Mouse (Mus musculus): ENCODE results near the gene Rps9. TPM values are rescaled to one million over a fixed set of nuclear protein-coding genes. Genes with fewer than 3 reads are reported as not detected.
A peak's percentile ranks its signal among the peaks of the same experiment; 100 is the strongest.
"Not testable (repeated sequence)": the region's sequence is repeated elsewhere in the genome, so short reads cannot be mapped to it uniquely, and the experiment has no call there.

The Rps9 gene
- polyA plus RNA-seq, 1 experiment from 2014 or later: 845 TPM

- WGBS: 59% methylated on average over 11 of the region's 11 CpGs
These were observed 2.6 kb downstream of the Rps9 start for GRCm38 (mm10) chr7:3706343-3706934.

GRCm38 (mm10) chr7:3707027-3707426 is 3.2 kb downstream of the Rps9 start:
- peaks cover 20% of the 10 kb centered on the region for H3K4me1 ChIP-seq (ENCODE audit: control insufficient read depth, insufficient read depth, low read length)
- no peak overlapping the region for H3K4me2 ChIP-seq (ENCODE audit: low read depth, low read length)
- ATAC-seq (replicated peaks; ENCODE audit: extremely low read depth, insufficient read depth, low FRiP score): no peak
- H3K27ac ChIP-seq (ENCODE audit: low read length): 0 out of 2 replicates have a peak overlapping the region, but pooled peaks have one; percentile 18
- peaks cover 22% of the 10 kb centered on the region for H3K36me3 ChIP-seq (ENCODE audit: control insufficient read depth, insufficient read depth)
- H3K4me3 ChIP-seq (ENCODE audit: low read length): no peak overlapping the region; the same call in 1 of the 2 replicates
- H3K9ac ChIP-seq (ENCODE audit: low read length): no peak overlapping the region
- no peaks in the 10 kb centered on the region for H3K9me3 ChIP-seq (replicated peaks; ENCODE audit: control insufficient read depth, low read length)
- H3K27me3 ChIP-seq (ENCODE audit: control insufficient read depth, insufficient read depth, low read length): no peaks in the 10 kb centered on the region
- WGBS: 45% methylated on average over 4 of the region's 4 CpGs

More at GRCm38 (mm10) chr7:3706343-3706934, 2.6 kb downstream of the Rps9 start:
- peak overlapping the region; percentile 92 for H3K4me2 ChIP-seq (ENCODE audit: low read depth, low read length)
- H3K36me3 ChIP-seq (ENCODE audit: control insufficient read depth, insufficient read depth): peaks cover 24% of the 10 kb centered on the region
- H3K4me3 ChIP-seq (ENCODE audit: low read length): peak overlapping the region; percentile 89
- H3K27me3 ChIP-seq (ENCODE audit: control insufficient read depth, insufficient read depth, low read length): no peaks in the 10 kb centered on the region
- H3K9me3 ChIP-seq (replicated peaks; ENCODE audit: control insufficient read depth, low read length): no peaks in the 10 kb centered on the region
- peak overlapping the region; percentile 89 for H3K9ac ChIP-seq (ENCODE audit: low read length)
- H3K27ac ChIP-seq (ENCODE audit: low read length): no peak overlapping the region; the same call in 1 of the 2 replicates
- no peak for ATAC-seq (replicated peaks; ENCODE audit: extremely low read depth, insufficient read depth, low FRiP score)
- H3K4me1 ChIP-seq (ENCODE audit: control insufficient read depth, insufficient read depth, low read length): peaks cover 20% of the 10 kb centered on the region

GRCm38 (mm10) chr7:3707568-3708413 is 4.0 kb downstream of the Rps9 start:
- Histone ChIP-seq H3K4me1 (ENCODE audit: control insufficient read depth, insufficient read depth, low read length) (peaks cover 20% of the 10 kb centered on the region), H3K4me2 (ENCODE audit: low read depth, low read length) (no peak overlapping the region), H3K9me3 (replicated peaks; ENCODE audit: control insufficient read depth, low read length) (no peaks in the 10 kb centered on the region), H3K27me3 (ENCODE audit: control insufficient read depth, insufficient read depth, low read length) (no peaks in the 10 kb centered on the region), H3K4me3 (ENCODE audit: low read length) (no peak overlapping the region), H3K9ac (ENCODE audit: low read length) (no peak overlapping the region), H3K27ac (ENCODE audit: low read length) (no peak overlapping the region), H3K36me3 (ENCODE audit: control insufficient read depth, insufficient read depth) (peaks cover 22% of the 10 kb centered on the region)
- no peak for ATAC-seq (replicated peaks; ENCODE audit: extremely low read depth, insufficient read depth, low FRiP score)
- WGBS: 48% methylated on average over 7 of the region's 7 CpGs

- H3K4me2 ChIP-seq (ENCODE audit: low read depth, low read length); H3K27me3 ChIP-seq (ENCODE audit: control insufficient read depth, insufficient read depth, low read length); H3K9me3 ChIP-seq (replicated peaks; ENCODE audit: control insufficient read depth, low read length); H3K9ac ChIP-seq (ENCODE audit: low read length); H3K27ac ChIP-seq (ENCODE audit: low read length); ATAC-seq (replicated peaks; ENCODE audit: extremely low read depth, insufficient read depth, low FRiP score); H3K4me3 ChIP-seq (ENCODE audit: low read length): not testable (repeated sequence)
- Histone ChIP-seq H3K36me3 (ENCODE audit: control insufficient read depth, insufficient read depth) (peaks cover 22% of the 10 kb centered on the region), H3K4me1 (ENCODE audit: control insufficient read depth, insufficient read depth, low read length) (peaks cover 20% of the 10 kb centered on the region)
- WGBS: 42% methylated on average over 5 of the region's 5 CpGs
These were observed 4.7 kb downstream of the Rps9 start for GRCm38 (mm10) chr7:3708447-3708980.

- Histone ChIP-seq H3K9me3 (replicated peaks; ENCODE audit: control insufficient read depth, low read length) (no peaks in the 10 kb centered on the region), H3K4me1 (ENCODE audit: control insufficient read depth, insufficient read depth, low read length) (peaks cover 20% of the 10 kb centered on the region), H3K4me2 (ENCODE audit: low read depth, low read length) (no peak overlapping the region), H3K27ac (ENCODE audit: low read length) (no peak overlapping the region), H3K4me3 (ENCODE audit: low read length) (no peak overlapping the region), H3K27me3 (ENCODE audit: control insufficient read depth, insufficient read depth, low read length) (no peaks in the 10 kb centered on the region), H3K9ac (ENCODE audit: low read length) (no peak overlapping the region), H3K36me3 (ENCODE audit: control insufficient read depth, insufficient read depth) (peaks cover 22% of the 10 kb centered on the region)
- WGBS: 88% methylated on average over 1 of the region's 1 CpGs
- ATAC-seq (replicated peaks; ENCODE audit: extremely low read depth, insufficient read depth, low FRiP score): no peak
These were observed 5.2 kb downstream of the Rps9 start for GRCm38 (mm10) chr7:3709000-3709399.

- Histone ChIP-seq H3K9me3 (replicated peaks; ENCODE audit: control insufficient read depth, low read length) (no peaks in the 10 kb centered on the region), H3K4me1 (ENCODE audit: control insufficient read depth, insufficient read depth, low read length) (no peaks in the 10 kb centered on the region), H3K4me2 (ENCODE audit: low read depth, low read length) (no peak overlapping the region), H3K27me3 (ENCODE audit: control insufficient read depth, insufficient read depth, low read length) (no peaks in the 10 kb centered on the region), H3K4me3 (ENCODE audit: low read length) (no peak overlapping the region), H3K9ac (ENCODE audit: low read length) (no peak overlapping the region), H3K27ac (ENCODE audit: low read length) (no peak overlapping the region), H3K36me3 (ENCODE audit: control insufficient read depth, insufficient read depth) (peaks cover 8% of the 10 kb centered on the region)
- 42% methylated on average over 5 of the region's 5 CpGs for WGBS
- ATAC-seq (replicated peaks; ENCODE audit: extremely low read depth, insufficient read depth, low FRiP score): no peak; the same call in 1 of the 2 replicates
These were observed 8.6 kb downstream of the Rps9 start for GRCm38 (mm10) chr7:3712264-3712942.

- Histone ChIP-seq H3K4me1 (ENCODE audit: control insufficient read depth, insufficient read depth, low read length) (no peaks in the 10 kb centered on the region), H3K9me3 (replicated peaks; ENCODE audit: control insufficient read depth, low read length) (no peaks in the 10 kb centered on the region), H3K36me3 (ENCODE audit: control insufficient read depth, insufficient read depth) (no peaks in the 10 kb centered on the region), H3K4me2 (ENCODE audit: low read depth, low read length) (no peak overlapping the region), H3K9ac (ENCODE audit: low read length) (no peak overlapping the region), H3K27me3 (ENCODE audit: control insufficient read depth, insufficient read depth, low read length) (no peaks in the 10 kb centered on the region), H3K4me3 (ENCODE audit: low read length) (no peak overlapping the region), H3K27ac (ENCODE audit: low read length) (no peak overlapping the region)
- ATAC-seq (replicated peaks; ENCODE audit: extremely low read depth, insufficient read depth, low FRiP score): no peak
- 28% methylated on average over 1 of the region's 1 CpGs for WGBS
These were observed 11.5 kb downstream of the Rps9 start for GRCm38 (mm10) chr7:3715249-3715648.

- not testable (repeated sequence) for H3K36me3 ChIP-seq (ENCODE audit: control insufficient read depth, insufficient read depth); H3K27me3 ChIP-seq (ENCODE audit: control insufficient read depth, insufficient read depth, low read length); ATAC-seq (replicated peaks; ENCODE audit: extremely low read depth, insufficient read depth, low FRiP score); H3K4me1 ChIP-seq (ENCODE audit: control insufficient read depth, insufficient read depth, low read length); H3K27ac ChIP-seq (ENCODE audit: low read length); H3K9ac ChIP-seq (ENCODE audit: low read length); H3K9me3 ChIP-seq (replicated peaks; ENCODE audit: control insufficient read depth, low read length); H3K4me3 ChIP-seq (ENCODE audit: low read length); H3K4me2 ChIP-seq (ENCODE audit: low read depth, low read length)
- 60% methylated on average over 1 of the region's 3 CpGs for WGBS
These were observed 16.5 kb downstream of the Rps9 start, which contains the start of gene Pirb for GRCm38 (mm10) chr7:3720268-3720667. TSS of gene Pirb (minus strand) at chr7:3720391.
